Mouse (Mus musculus) myocyte (in vitro differentiated cells): ENCODE data around the gene Spp1. TPM values are rescaled to one million over a fixed set of nuclear protein-coding genes. Genes with fewer than 3 reads are reported as not detected.

Experiments
- H3K27me3 ChIP-seq: one replicate; pipeline ENCODE4 v1.6.1; 2011; ENCODE audit not compliant: control insufficient read depth, insufficient read depth, insufficient read length
- H3K36me3 ChIP-seq: one replicate; pipeline ENCODE4 v1.6.1; 2011; ENCODE audit not compliant: control insufficient read depth, insufficient read depth
- H3K4me2 ChIP-seq: one replicate; pipeline ENCODE4 v1.6.1; 2011; ENCODE audit warnings: low read depth, control low read depth
- H3K4me3 ChIP-seq: one replicate; pipeline ENCODE4 v1.5.1; 2011; ENCODE audit warnings: mild to moderate bottlenecking, control low read depth, moderate library complexity
- H3K79me2 ChIP-seq: one replicate; pipeline ENCODE4 v1.6.1; 2011; ENCODE audit not compliant: control insufficient read depth, insufficient read depth
- H3ac ChIP-seq: one replicate; pipeline ENCODE4 v1.6.1; 2011; ENCODE audit not compliant: control insufficient read depth, insufficient read length
- CEBPB ChIP-seq: IDR thresholded peaks from 2 replicates; pipeline ENCODE4 v1.6.1; 2011; ENCODE audit warnings: mild to moderate bottlenecking, moderate library complexity; ENCODE audit not compliant: poor library complexity, insufficient read depth, severe bottlenecking
- E2F4 ChIP-seq: IDR thresholded peaks from one replicate; pipeline ENCODE4 v1.6.1; 2011; ENCODE audit warnings: mild to moderate bottlenecking, control low read depth, moderate library complexity; ENCODE audit not compliant: insufficient read depth
- MAX ChIP-seq: IDR thresholded peaks from one replicate; pipeline ENCODE4 v1.6.1; 2011; ENCODE audit warnings: low read depth, mild to moderate bottlenecking, control low read depth
- MYOD1 ChIP-seq, 3 experiments: IDR thresholded peaks; one replicate each; pipeline ENCODE4 v1.6.1; 2011; ENCODE audit warnings: control low read depth in 2 of 3, low read depth in 2 of 3, mild to moderate bottlenecking in 2 of 3, moderate library complexity in 1 of 3; ENCODE audit not compliant: insufficient read length in 2 of 3, control insufficient read depth in 1 of 3
- MYOG ChIP-seq, 3 experiments: IDR thresholded peaks; one replicate each; pipeline ENCODE4 v1.6.1; 2011; ENCODE audit warnings: control low read depth in 2 of 3, low read depth in 2 of 3, mild to moderate bottlenecking in 2 of 3; ENCODE audit not compliant: insufficient read length in 2 of 3, control insufficient read depth in 1 of 3, insufficient read depth in 1 of 3
- POLR2A ChIP-seq: IDR thresholded peaks from one replicate; pipeline ENCODE4 v1.6.1; 2011; ENCODE audit warnings: low read depth, mild to moderate bottlenecking, control low read depth, moderate library complexity; ENCODE audit not compliant: insufficient read length
- POLR2AphosphoS2 ChIP-seq: IDR thresholded peaks from one replicate; pipeline ENCODE4 v1.6.1; 2011; ENCODE audit warnings: low read depth, control low read depth; ENCODE audit not compliant: insufficient read length
- REST ChIP-seq: IDR thresholded peaks from one replicate; pipeline ENCODE4 v1.6.1; 2011; ENCODE audit warnings: mild to moderate bottlenecking, control low read depth, moderate library complexity; ENCODE audit not compliant: insufficient read depth, insufficient read length
- SRF ChIP-seq: IDR thresholded peaks from one replicate; pipeline ENCODE4 v1.6.1; 2011; ENCODE audit warnings: low read depth; ENCODE audit not compliant: control insufficient read depth, insufficient read length
- TCF12 ChIP-seq: IDR thresholded peaks from one replicate; pipeline ENCODE4 v1.6.1; 2011; ENCODE audit warnings: mild to moderate bottlenecking, control low read depth; ENCODE audit not compliant: poor library complexity, insufficient read depth, severe bottlenecking
- USF1 ChIP-seq: IDR thresholded peaks from one replicate; pipeline ENCODE4 v1.6.1; 2011; ENCODE audit warnings: low read depth, mild to moderate bottlenecking, control low read depth, moderate library complexity
- polyA plus RNA-seq: library from polyadenylated mRNA; unstranded; fragments of >200 nt; fragmentation: generic; extraction: Trizol; gene quantifications from one replicate; pipeline ENCODE4 v1.2.1, GENCODE M21; 2012; ENCODE audit warnings: missing spikeins

Spp1 gene
- polyA plus RNA-seq, 1 experiment: 634 TPM

DNA sequence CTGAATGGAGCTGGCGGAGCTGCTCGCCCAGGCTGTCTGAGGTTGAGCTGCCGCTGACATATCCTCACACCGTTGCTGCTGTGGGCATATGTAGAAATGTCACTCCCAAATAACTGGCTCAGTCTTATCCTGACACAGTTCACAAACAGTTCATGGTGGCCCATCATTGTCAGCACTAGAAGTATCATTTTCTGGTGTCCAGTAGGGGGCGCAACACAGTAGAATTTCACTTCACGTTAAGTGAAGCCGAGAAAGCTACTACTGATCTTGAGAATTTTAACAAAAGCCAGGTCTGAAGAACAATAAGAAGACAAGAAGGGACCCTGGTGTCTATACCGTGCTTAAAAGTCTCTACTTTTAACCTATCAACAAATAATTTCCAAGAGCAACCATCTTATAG lies 37.5 kb downstream of the Spp1 start:
- no peak overlapping the region for H3K4me3 ChIP-seq
- no peaks in the 10 kb centered on the region for H3K27me3 ChIP-seq
- H3ac ChIP-seq: no peak overlapping the region
- H3K36me3 ChIP-seq: peaks cover 4% of the 10 kb centered on the region
- TF ChIP-seq E2F4 (no peak), MYOD1 (IDR thresholded peaks at IDR 0.05; ENCODE audit: control insufficient read depth in 1 of 3, insufficient read length in 2 of 3, low read depth in 2 of 3) (no peak), POLR2A (no peak), SRF (no peak), MYOG (IDR thresholded peaks at IDR 0.05; ENCODE audit: control insufficient read depth in 1 of 3, insufficient read depth in 1 of 3, insufficient read length in 2 of 3, low read depth in 2 of 3) (no peak), POLR2AphosphoS2 (no peak)
- H3K79me2 ChIP-seq: no peaks in the 10 kb centered on the region
- H3K4me2 ChIP-seq: no peak overlapping the region

DNA sequence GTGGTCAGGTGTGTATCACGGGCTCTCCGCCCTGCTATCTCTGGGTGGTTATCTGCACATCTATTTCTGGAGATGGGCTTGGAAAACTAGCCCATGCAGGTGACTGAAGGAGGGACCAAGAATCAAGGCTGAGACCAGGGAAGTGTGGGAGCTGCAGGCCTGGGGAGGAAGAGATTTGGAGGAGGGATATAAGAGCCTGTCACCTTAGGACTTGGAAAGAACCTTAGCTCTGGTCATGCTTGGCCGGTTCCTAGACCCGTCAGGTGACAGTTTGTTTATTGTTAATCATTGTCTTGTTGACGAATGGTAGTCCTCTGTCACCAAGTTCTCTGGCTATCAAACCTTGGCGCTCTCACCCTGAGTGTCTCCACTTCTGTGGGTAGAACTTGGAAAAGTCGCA lies 45.4 kb downstream of the Spp1 start:
- no peak overlapping the region for H3K4me2 ChIP-seq
- H3K36me3 ChIP-seq: peaks cover 12% of the 10 kb centered on the region
- no peaks in the 10 kb centered on the region for H3K79me2 ChIP-seq
- no peaks in the 10 kb centered on the region for H3K27me3 ChIP-seq
- H3ac ChIP-seq: no peak overlapping the region
- TF ChIP-seq MYOD1 (IDR thresholded peaks at IDR 0.05; ENCODE audit: control insufficient read depth in 1 of 3, insufficient read length in 2 of 3, low read depth in 2 of 3) (no peak), POLR2AphosphoS2 (no peak), USF1 (no peak), MAX (no peak), CEBPB (no peak), REST (no peak), TCF12 (no peak)
- no peak overlapping the region for H3K4me3 ChIP-seq

DNA sequence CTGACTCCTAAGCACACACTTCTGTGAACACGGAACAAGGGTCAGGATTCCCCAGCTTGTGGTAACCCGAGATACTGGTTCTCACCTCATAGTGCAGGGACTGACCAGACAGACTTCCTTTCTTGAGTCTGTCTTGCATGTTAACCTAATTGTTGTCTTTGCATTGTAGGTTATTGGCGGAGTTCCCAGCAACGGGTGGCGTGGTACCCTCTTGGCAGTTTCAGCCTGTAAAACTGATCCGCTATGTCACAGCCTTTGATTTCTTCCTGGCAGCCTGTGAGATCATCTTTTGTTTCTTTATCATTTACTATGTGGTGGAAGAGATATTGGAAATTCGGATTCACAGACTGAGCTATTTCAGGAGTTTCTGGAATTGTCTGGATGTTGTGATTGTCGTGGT lies 47.9 kb downstream of the Spp1 start:
- TF ChIP-seq REST: no peak
- H3K4me2 ChIP-seq: no peak overlapping the region
- H3K36me3 ChIP-seq: peaks cover 16% of the 10 kb centered on the region
- H3K4me3 ChIP-seq: no peak overlapping the region
- no peaks in the 10 kb centered on the region for H3K27me3 ChIP-seq
- no peaks in the 10 kb centered on the region for H3K79me2 ChIP-seq
- H3ac ChIP-seq: no peak overlapping the region

Other genes starting within 250 kb of the Spp1 start
- 2.2 TPM for gene Dmp1, start 232.5 kb upstream of the Spp1 start, polyA plus RNA-seq
- gene Ibsp, start 135.9 kb upstream of the Spp1 start, polyA plus RNA-seq: 0.02 TPM
- gene Mepe, start 109.8 kb upstream of the Spp1 start, polyA plus RNA-seq: not detected
- gene Pkd2, start 24.3 kb downstream of the Spp1 start, polyA plus RNA-seq: 6.3 TPM
- gene BC005561, start 73.2 kb downstream of the Spp1 start, polyA plus RNA-seq: 0.95 TPM